Mouse (Mus musculus) G1E (cell line): Measurements from ENCODE around the gene Hephl1. TPM values are rescaled to one million over a fixed set of nuclear protein-coding genes. Genes with fewer than 3 reads are reported as not detected.

Experiments
- ATAC-seq: 2 replicates; pipeline ENCODE4 v1.8.0; 2016; ENCODE audit warnings: mild to moderate bottlenecking; ENCODE audit not compliant: insufficient number of reproducible peaks, poor library complexity, low FRiP score, severe bottlenecking; ENCODE audit errors: extremely low read depth
- DNase-seq: peaks from one replicate; pipeline ENCODE4 v3.0.0; 2012; ENCODE audit warnings: low spot score
- H3K27me3 ChIP-seq: 2 replicates; pipeline ENCODE4 v1.6.1; 2012; ENCODE audit warnings: mild to moderate bottlenecking, low read length, inconsistent platforms; ENCODE audit not compliant: insufficient read depth
- H3K36me3 ChIP-seq: replicated peaks from 2 replicates; pipeline ENCODE3; 2012; ENCODE audit warnings: mild to moderate bottlenecking, inconsistent platforms
- H3K4me1 ChIP-seq: 2 replicates; pipeline ENCODE4 v1.6.1; 2012; ENCODE audit warnings: low read depth, low read length, inconsistent platforms, mixed read lengths; ENCODE audit not compliant: insufficient read depth
- H3K4me3 ChIP-seq: 2 replicates; pipeline ENCODE4 v1.5.1; 2012; ENCODE audit warnings: low read depth, mild to moderate bottlenecking, inconsistent platforms, low read length, moderate library complexity, mixed read lengths
- H3K9me3 ChIP-seq: replicated peaks from 2 replicates; pipeline ENCODE4 v1.6.1; 2012; ENCODE audit warnings: inconsistent platforms
- CTCF ChIP-seq: IDR thresholded peaks from 2 replicates; pipeline ENCODE4 v1.5.1; 2012; ENCODE audit warnings: low read depth, low read length, inconsistent platforms, mixed read lengths
- GATA1 ChIP-seq: IDR thresholded peaks from 2 replicates; pipeline ENCODE4 v1.6.1; 2012; ENCODE audit warnings: borderline replicate concordance, low read length, inconsistent platforms, mixed read lengths
- GATA2 ChIP-seq: IDR thresholded peaks from 2 replicates; pipeline ENCODE4 v1.6.1; 2012; ENCODE audit warnings: low read depth, low read length, inconsistent platforms, borderline replicate concordance
- POLR2AphosphoS5 ChIP-seq: IDR thresholded peaks from 2 replicates; pipeline ENCODE4 v1.6.1; 2012; ENCODE audit warnings: low read depth, low read length, inconsistent platforms; ENCODE audit not compliant: insufficient replicate concordance
- TAL1 ChIP-seq: conservative IDR thresholded peaks from 2 replicates; pipeline ENCODE4 v1.6.1; 2012; ENCODE audit warnings: low read depth, low read length, inconsistent platforms, mixed read lengths
- polyA plus RNA-seq: library from polyadenylated mRNA; stranded (reverse); fragments of >175 nt; gene quantifications from 2 replicates; pipeline ENCODE4 v1.2.3, GENCODE M21; 2012
- total RNA-seq, 2 experiments: library from RNA; stranded (forward) in 1 of 2; stranded (reverse) in 1 of 2; fragments of 200-1000 nt in 1 of 2; fragments of >200 nt in 1 of 2; fragmentation: Nextera tagmentation in 1 of 2; gene quantifications; 2 replicates each; pipeline ENCODE4 v1.2.3; 2014 to 2017

Hephl1 gene
- total and polyA plus RNA-seq, 3 experiments, result 0.05 TPM; not detected in 2

DNA sequence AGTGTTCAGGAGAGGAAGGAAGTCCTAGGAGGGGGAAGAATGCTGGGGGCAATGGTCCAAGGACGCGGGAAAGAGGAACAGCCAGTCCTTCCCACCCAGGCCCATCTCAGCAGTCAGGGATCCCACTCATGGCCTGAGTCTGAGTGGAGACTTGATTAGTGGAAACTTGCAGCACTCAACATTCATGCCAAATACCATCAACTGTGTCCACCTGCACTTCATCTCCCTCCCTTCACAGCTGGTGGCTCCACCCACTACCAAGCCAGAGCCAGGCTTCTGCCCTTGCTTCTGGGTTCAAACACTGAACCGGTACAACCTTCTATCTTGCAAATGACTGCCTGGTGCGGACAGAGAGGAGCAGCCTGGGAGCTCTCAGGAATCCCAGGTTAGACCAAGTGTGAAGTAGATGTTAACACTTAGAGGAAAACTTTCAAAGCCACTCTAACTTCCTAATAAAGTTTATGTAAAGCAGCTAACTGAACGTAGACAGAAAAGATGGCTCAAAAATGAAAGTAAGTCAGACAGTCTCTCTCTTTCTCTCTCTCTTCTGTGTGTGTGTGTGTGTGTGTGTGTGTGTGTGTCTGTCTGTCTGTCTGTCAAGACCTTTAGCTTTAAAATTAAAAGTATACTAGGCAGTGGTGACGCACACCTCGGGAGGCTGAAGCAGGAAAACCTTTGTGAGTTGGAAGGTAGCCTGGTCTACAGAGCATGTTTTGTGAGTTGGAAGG, 77.2 kb downstream of the Hephl1 start:
- TF ChIP-seq GATA1 (no peak), CTCF (no peak)
- no peaks in the 10 kb centered on the region for H3K9me3 ChIP-seq
- no peaks in the 10 kb centered on the region for H3K36me3 ChIP-seq
- no peak for DNase-seq
- H3K4me3 ChIP-seq, result no peak overlapping the region
- no peaks in the 10 kb centered on the region; the same call in 1 of the 2 replicates for H3K27me3 ChIP-seq
- ATAC-seq, result no peak
- no peaks in the 10 kb centered on the region for H3K4me1 ChIP-seq

GRCm38 (mm10) chr9:15033568-15034160, 78.2 kb downstream of the Hephl1 start:
- no peaks in the 10 kb centered on the region for H3K9me3 ChIP-seq
- ATAC-seq (no peak), DNase-seq (no peak)
- no peaks in the 10 kb centered on the region for H3K36me3 ChIP-seq
- no peaks in the 10 kb centered on the region; the same call in 1 of the 2 replicates for H3K27me3 ChIP-seq
- no peak for TF ChIP-seq TAL1
- H3K4me1 ChIP-seq, result no peaks in the 10 kb centered on the region
- no peak overlapping the region for H3K4me3 ChIP-seq

DNA sequence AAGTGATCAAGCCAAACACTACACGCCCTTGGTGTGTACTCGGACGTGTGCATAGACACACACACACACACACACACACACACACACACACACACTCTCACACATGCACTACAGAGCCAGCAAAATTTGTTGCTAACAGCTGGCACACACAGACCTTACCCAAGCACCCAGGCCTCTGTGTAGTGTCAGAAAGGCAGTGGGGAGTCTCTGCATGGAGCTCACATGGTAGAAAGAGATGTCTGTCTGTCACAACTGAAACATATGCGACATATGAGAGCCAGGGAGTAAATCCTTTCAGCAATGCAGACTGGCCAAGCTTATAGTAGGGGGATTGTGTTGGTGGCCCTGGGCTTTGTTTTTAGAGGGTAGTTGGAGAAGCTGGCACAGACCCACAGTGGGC, 79.1 kb downstream of the Hephl1 start:
- ATAC-seq (no peak), DNase-seq (no peak)
- TF ChIP-seq POLR2AphosphoS5, result no peak
- TF ChIP-seq GATA2, result no peak
- no peak for TF ChIP-seq CTCF
- TF ChIP-seq TAL1, result no peak
- no peak for TF ChIP-seq GATA1
- Histone ChIP-seq H3K4me1 (no peaks in the 10 kb centered on the region), H3K27me3 (no peaks in the 10 kb centered on the region), H3K9me3 (no peaks in the 10 kb centered on the region), H3K36me3 (no peaks in the 10 kb centered on the region), H3K4me3 (no peak overlapping the region)

DNA sequence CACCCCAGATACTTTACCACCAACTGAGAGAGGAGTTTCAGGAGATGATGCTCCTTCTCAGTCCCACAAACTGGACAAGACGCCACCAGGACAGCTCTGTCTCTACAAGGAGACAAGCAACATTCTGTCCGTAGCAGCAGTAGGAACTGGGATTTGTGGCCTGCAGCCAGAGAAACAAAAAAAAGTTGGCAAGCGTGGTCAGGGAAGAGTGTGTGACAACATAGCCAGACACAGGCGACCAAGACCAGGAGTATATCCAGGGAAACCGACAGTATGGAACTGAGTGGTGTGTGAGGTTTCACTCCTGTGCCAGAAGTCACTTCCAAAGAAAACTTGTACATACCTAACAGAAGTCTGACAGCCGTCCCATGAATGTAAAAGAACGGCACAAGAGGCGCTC, 81.1 kb downstream of the Hephl1 start:
- H3K4me1 ChIP-seq, result no peaks in the 10 kb centered on the region
- DNase-seq, result no peak
- H3K36me3 ChIP-seq, result no peaks in the 10 kb centered on the region
- no peaks in the 10 kb centered on the region for H3K9me3 ChIP-seq
- TF ChIP-seq CTCF, result no peak
- TF ChIP-seq GATA1, result no peak
- TF ChIP-seq GATA2, result no peak
- TF ChIP-seq POLR2AphosphoS5, result no peak
- no peak for TF ChIP-seq TAL1
- H3K4me3 ChIP-seq, result no peak overlapping the region
- ATAC-seq, result no peak
- no peaks in the 10 kb centered on the region for H3K27me3 ChIP-seq

- Histone ChIP-seq H3K9me3 (no peaks in the 10 kb centered on the region), H3K4me1 (no peaks in the 10 kb centered on the region), H3K4me3 (no peak overlapping the region), H3K36me3 (no peaks in the 10 kb centered on the region), H3K27me3 (no peaks in the 10 kb centered on the region)
- DNase-seq (no peak), ATAC-seq (no peak)
- TF ChIP-seq CTCF (no peak), GATA2 (no peak), TAL1 (no peak), GATA1 (no peak), POLR2AphosphoS5 (no peak)
These were observed 82.7 kb downstream of the Hephl1 start for GRCm38 (mm10) chr9:15029025-15029727.

DNA sequence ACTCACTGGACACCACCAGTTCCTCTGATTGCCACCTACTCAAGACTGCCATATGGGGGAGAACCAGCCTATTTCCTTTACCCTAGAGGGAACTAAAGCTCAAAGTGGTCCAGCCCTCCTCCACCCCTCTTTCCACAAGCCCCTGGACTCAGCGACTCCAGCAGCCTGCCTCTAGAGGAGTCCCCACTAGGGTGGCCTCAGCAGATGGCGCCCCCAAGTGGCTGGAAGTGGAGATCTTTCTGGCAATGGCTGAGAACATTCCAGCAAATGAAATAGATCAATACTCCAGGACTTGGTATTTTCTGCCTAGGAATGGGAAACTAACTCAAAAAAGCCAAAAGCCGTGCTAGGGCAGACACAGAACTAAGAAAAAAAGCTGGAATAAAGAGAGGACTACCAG, 84.2 kb downstream of the Hephl1 start:
- DNase-seq, result no peak
- Histone ChIP-seq H3K27me3 (no peaks in the 10 kb centered on the region), H3K9me3 (no peaks in the 10 kb centered on the region), H3K4me3 (no peak overlapping the region), H3K36me3 (no peaks in the 10 kb centered on the region), H3K4me1 (no peaks in the 10 kb centered on the region)
- no peak for ATAC-seq
- TF ChIP-seq GATA2 (no peak), TAL1 (no peak), GATA1 (no peak), CTCF (no peak), POLR2AphosphoS5 (no peak)
